Mouse (Mus musculus) adrenal gland (tissue): Measurements from ENCODE around the gene Abtb2.

Experiments
- intact Hi-C: fragments of 180-260 bp; cut with DNase I; formaldehyde crosslinking; loops from one replicate; pipeline ENCODE4 v1.15.1; 2025
- long read RNA-seq, 2 experiments: library from polyadenylated mRNA; unstranded; transcript quantifications; one replicate each; pipeline ENCODE4 v2.0.0; 2020; ENCODE audit warnings: borderline replicate concordance in 1 of 2; ENCODE audit not compliant: insufficient replicate concordance in 1 of 2

The Abtb2 gene
- long read RNA-seq, experiment 1, full-length matches to known transcripts, result 6 of 16 reads
- long read RNA-seq, experiment 1, partial matches to known transcripts, result 3 of 16 reads
- long read RNA-seq, experiment 1, other reads (novel, unspliced or antisense), result 7 of 16 reads
- long read RNA-seq, experiment 2, partial matches to known transcripts, result 1 of 4 reads
- long read RNA-seq, experiment 2, other reads (novel, unspliced or antisense), result 3 of 4 reads

GRCm38 (mm10) chr2:103565732-103566422 is at the start of gene Abtb2:
Gene Abtb2, plus strand, starts transcription at chr2:103566310.
- intact Hi-C loops, result loop anchor here (2.0 to 5.0 kb wide), 3 partner anchors 41 to 153 kb away; no protein-coding TSS in a partner anchor

GRCm38 (mm10) chr2:103516472-103516871 is 49.6 kb upstream of the Abtb2 start:
- intact Hi-C loops, result no loop called here

- intact Hi-C loops, result no loop called here
Measured at GRCm38 (mm10) chr2:103525596-103525995, 40.5 kb upstream of the Abtb2 start.

GRCm38 (mm10) chr2:103547132-103547531 is 19.0 kb upstream of the Abtb2 start:
- intact Hi-C loops, result no loop called here

GRCm38 (mm10) chr2:103550301-103550700 is 15.8 kb upstream of the Abtb2 start:
- intact Hi-C loops, result loop anchor here (10.0 kb wide), 1 partner anchor 444 kb away; no protein-coding TSS in a partner anchor

GRCm38 (mm10) chr2:103554041-103554440 is 12.1 kb upstream of the Abtb2 start:
- intact Hi-C loops, result loop anchor here (10.0 kb wide), 1 partner anchor 441 kb away; no protein-coding TSS in a partner anchor

- intact Hi-C loops, result loop anchor here (10.0 kb wide), 1 partner anchor 438 kb away; no protein-coding TSS in a partner anchor
Measured at GRCm38 (mm10) chr2:103556125-103556877, 9.8 kb upstream of the Abtb2 start.

GRCm38 (mm10) chr2:103560955-103561354 is 5.2 kb upstream of the Abtb2 start:
- intact Hi-C loops, result loop anchor here (5.0 kb wide), 1 partner anchor 306 kb away; no protein-coding TSS in a partner anchor

GRCm38 (mm10) chr2:103564427-103565023 is 1.6 kb upstream of the Abtb2 start:
- intact Hi-C loops, result loop anchor here (2.0 to 5.0 kb wide), 4 partner anchors 43 to 303 kb away; no protein-coding TSS in a partner anchor

GRCm38 (mm10) chr2:103565171-103565591 is 929 bp upstream of the Abtb2 start:
- intact Hi-C loops, result loop anchor here (2.0 to 5.0 kb wide), 3 partner anchors 42 to 154 kb away; no protein-coding TSS in a partner anchor

GRCm38 (mm10) chr2:103566423-103566712 is 258 bp downstream of the Abtb2 start:
- intact Hi-C loops, result loop anchor here (5.0 kb wide), 2 partner anchors 41 to 71 kb away; no protein-coding TSS in a partner anchor

- intact Hi-C loops, result loop anchor here (5.0 kb wide), 2 partner anchors 40 to 70 kb away; no protein-coding TSS in a partner anchor
Measured at GRCm38 (mm10) chr2:103566713-103567521, 807 bp downstream of the Abtb2 start.

GRCm38 (mm10) chr2:103568161-103568560 is 2.1 kb downstream of the Abtb2 start:
- intact Hi-C loops, result loop anchor here (5.0 kb wide), 2 partner anchors 39 to 69 kb away; no protein-coding TSS in a partner anchor

GRCm38 (mm10) chr2:103569716-103570115 is 3.6 kb downstream of the Abtb2 start:
- intact Hi-C loops, result loop anchor here (5.0 kb wide), 2 partner anchors 38 to 68 kb away; no protein-coding TSS in a partner anchor

- intact Hi-C loops, result no loop called here
Measured at GRCm38 (mm10) chr2:103572354-103572753, 6.2 kb downstream of the Abtb2 start.

- intact Hi-C loops, result loop anchor here (5.0 kb wide), 1 partner anchor 36 kb away; no protein-coding TSS in a partner anchor
Measured at GRCm38 (mm10) chr2:103576371-103576770, 10.3 kb downstream of the Abtb2 start.

- intact Hi-C loops, result loop anchor here (5.0 kb wide), 1 partner anchor 34 kb away; no protein-coding TSS in a partner anchor
Measured at GRCm38 (mm10) chr2:103577752-103578662, 11.9 kb downstream of the Abtb2 start.

GRCm38 (mm10) chr2:103578663-103579213 is 12.6 kb downstream of the Abtb2 start:
- intact Hi-C loops, result loop anchor here (5.0 kb wide), 1 partner anchor 34 kb away; no protein-coding TSS in a partner anchor
